Mouse (Mus musculus): ENCODE measurements around the gene Ppp1cb. TPM values are rescaled to one million over a fixed set of nuclear protein-coding genes. Genes with fewer than 3 reads are reported as not detected.

The Ppp1cb gene
- polyA plus RNA-seq, 1 experiment from 2014 or later = 240 TPM

GRCm38 (mm10) chr5:32494084-32494700, 35.5 kb downstream of the Ppp1cb start:
- peaks cover 9% of the 10 kb centered on the region for H3K36me3 ChIP-seq (ENCODE audit: control insufficient read depth, insufficient read depth, low read length)
- H3K27ac ChIP-seq (ENCODE audit: low read depth, low read length) = no peak overlapping the region
- H3K4me3 ChIP-seq (ENCODE audit: low read depth, low read length) = no peak overlapping the region
- no peaks in the 10 kb centered on the region for H3K27me3 ChIP-seq (ENCODE audit: control insufficient read depth, insufficient read depth, low read length)
- H3K4me2 ChIP-seq (ENCODE audit: low read depth, low read length) = no peak overlapping the region
- no peaks in the 10 kb centered on the region for H3K4me1 ChIP-seq (ENCODE audit: control insufficient read depth, insufficient read depth, low read length)
- H3K9ac ChIP-seq (replicated peaks; ENCODE audit: low read depth, low read length) = no peak overlapping the region
- H3K9me3 ChIP-seq (ENCODE audit: control insufficient read depth, low read length) = no peaks in the 10 kb centered on the region
- ATAC-seq (ENCODE audit: low read depth) = no peak
- WGBS = 25% methylated on average over 3 of the region's 3 CpGs

GRCm38 (mm10) chr5:32508766-32509165, 50.1 kb downstream of the Ppp1cb start:
- Histone ChIP-seq H3K9ac (replicated peaks; ENCODE audit: low read depth, low read length) (no peak overlapping the region), H3K4me3 (ENCODE audit: low read depth, low read length) (no peak overlapping the region), H3K27ac (ENCODE audit: low read depth, low read length) (no peak overlapping the region), H3K4me2 (ENCODE audit: low read depth, low read length) (no peak overlapping the region), H3K27me3 (ENCODE audit: control insufficient read depth, insufficient read depth, low read length) (no peaks in the 10 kb centered on the region), H3K9me3 (ENCODE audit: control insufficient read depth, low read length) (no peaks in the 10 kb centered on the region), H3K36me3 (ENCODE audit: control insufficient read depth, insufficient read depth, low read length) (no peaks in the 10 kb centered on the region), H3K4me1 (ENCODE audit: control insufficient read depth, insufficient read depth, low read length) (no peaks in the 10 kb centered on the region)
- 72% methylated on average over 3 of the region's 3 CpGs for WGBS
- ATAC-seq (ENCODE audit: low read depth) = no peak

GRCm38 (mm10) chr5:32520381-32520780, 61.7 kb downstream of the Ppp1cb start:
- no peak for ATAC-seq (ENCODE audit: low read depth)
- Histone ChIP-seq H3K27ac (ENCODE audit: low read depth, low read length) (no peak overlapping the region), H3K4me1 (ENCODE audit: control insufficient read depth, insufficient read depth, low read length) (no peaks in the 10 kb centered on the region), H3K9ac (replicated peaks; ENCODE audit: low read depth, low read length) (no peak overlapping the region), H3K4me3 (ENCODE audit: low read depth, low read length) (no peak overlapping the region), H3K9me3 (ENCODE audit: control insufficient read depth, low read length) (no peaks in the 10 kb centered on the region), H3K36me3 (ENCODE audit: control insufficient read depth, insufficient read depth, low read length) (no peaks in the 10 kb centered on the region), H3K27me3 (ENCODE audit: control insufficient read depth, insufficient read depth, low read length) (no peaks in the 10 kb centered on the region), H3K4me2 (ENCODE audit: low read depth, low read length) (no peak overlapping the region)
- WGBS = 57% methylated on average over 1 of the region's 1 CpGs

- no peak overlapping the region for H3K4me3 ChIP-seq (ENCODE audit: low read depth, low read length)
- no peaks in the 10 kb centered on the region for H3K27me3 ChIP-seq (ENCODE audit: control insufficient read depth, insufficient read depth, low read length)
- H3K4me2 ChIP-seq (ENCODE audit: low read depth, low read length) = no peak overlapping the region
- no peak overlapping the region for H3K9ac ChIP-seq (replicated peaks; ENCODE audit: low read depth, low read length)
- no peaks in the 10 kb centered on the region for H3K9me3 ChIP-seq (ENCODE audit: control insufficient read depth, low read length)
- no peaks in the 10 kb centered on the region for H3K36me3 ChIP-seq (ENCODE audit: control insufficient read depth, insufficient read depth, low read length)
- no peaks in the 10 kb centered on the region for H3K4me1 ChIP-seq (ENCODE audit: control insufficient read depth, insufficient read depth, low read length)
- no peak for ATAC-seq (ENCODE audit: low read depth)
- no peak overlapping the region for H3K27ac ChIP-seq (ENCODE audit: low read depth, low read length)
- WGBS = 67% methylated on average over 2 of the region's 2 CpGs
These were observed 90.8 kb downstream of the Ppp1cb start for GRCm38 (mm10) chr5:32549449-32549848.

- Histone ChIP-seq H3K27ac (ENCODE audit: low read depth, low read length) (no peak overlapping the region), H3K4me3 (ENCODE audit: low read depth, low read length) (no peak overlapping the region), H3K27me3 (ENCODE audit: control insufficient read depth, insufficient read depth, low read length) (no peaks in the 10 kb centered on the region), H3K9ac (replicated peaks; ENCODE audit: low read depth, low read length) (no peak overlapping the region), H3K36me3 (ENCODE audit: control insufficient read depth, insufficient read depth, low read length) (no peaks in the 10 kb centered on the region), H3K4me1 (ENCODE audit: control insufficient read depth, insufficient read depth, low read length) (no peaks in the 10 kb centered on the region), H3K4me2 (ENCODE audit: low read depth, low read length) (no peak overlapping the region), H3K9me3 (ENCODE audit: control insufficient read depth, low read length) (no peaks in the 10 kb centered on the region)
- ATAC-seq (ENCODE audit: low read depth) = no peak
- WGBS = 86% methylated on average over 1 of the region's 1 CpGs
These were observed 106.1 kb downstream of the Ppp1cb start for GRCm38 (mm10) chr5:32564697-32565096.

Other genes starting within 250 kb of the Ppp1cb start
- not detected in 2 replicates for gene Plb1, start 226.1 kb upstream of the Ppp1cb start, polyA plus RNA-seq (2014; fragmentation: Nextera tagmentation; extraction: Ambion mirVana)
- 22.3 and 26.5 TPM in 2 replicates for gene Yes1, start 152.3 kb downstream of the Ppp1cb start, polyA plus RNA-seq (2014; fragmentation: Nextera tagmentation; extraction: Ambion mirVana)